Mouse (Mus musculus): ENCODE measurements around the gene Bckdk.
A peak's percentile ranks its signal among the peaks of the same experiment; 100 is the strongest.

Gene Bckdk

DNA sequence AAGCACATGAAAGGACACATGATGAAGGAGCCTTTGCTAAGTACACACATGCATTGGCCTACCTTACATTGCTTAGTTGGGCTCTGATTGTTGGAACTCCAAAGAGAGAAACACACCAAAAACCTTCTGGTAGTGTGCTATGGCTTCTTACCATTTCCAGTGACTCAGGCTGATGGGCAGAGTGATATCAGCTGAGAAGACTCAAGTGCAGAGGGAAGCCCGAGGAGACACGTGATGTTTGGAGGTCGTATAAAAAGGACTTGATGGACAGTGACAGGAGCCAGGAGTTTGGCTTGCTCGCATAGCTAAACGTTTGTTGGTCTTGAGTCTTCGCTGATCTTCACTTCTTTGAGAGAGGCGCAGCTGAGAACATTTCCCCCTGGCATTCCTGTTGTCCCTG is 6.3 kb upstream of the Bckdk start:
- no peak for DNase-seq

DNA sequence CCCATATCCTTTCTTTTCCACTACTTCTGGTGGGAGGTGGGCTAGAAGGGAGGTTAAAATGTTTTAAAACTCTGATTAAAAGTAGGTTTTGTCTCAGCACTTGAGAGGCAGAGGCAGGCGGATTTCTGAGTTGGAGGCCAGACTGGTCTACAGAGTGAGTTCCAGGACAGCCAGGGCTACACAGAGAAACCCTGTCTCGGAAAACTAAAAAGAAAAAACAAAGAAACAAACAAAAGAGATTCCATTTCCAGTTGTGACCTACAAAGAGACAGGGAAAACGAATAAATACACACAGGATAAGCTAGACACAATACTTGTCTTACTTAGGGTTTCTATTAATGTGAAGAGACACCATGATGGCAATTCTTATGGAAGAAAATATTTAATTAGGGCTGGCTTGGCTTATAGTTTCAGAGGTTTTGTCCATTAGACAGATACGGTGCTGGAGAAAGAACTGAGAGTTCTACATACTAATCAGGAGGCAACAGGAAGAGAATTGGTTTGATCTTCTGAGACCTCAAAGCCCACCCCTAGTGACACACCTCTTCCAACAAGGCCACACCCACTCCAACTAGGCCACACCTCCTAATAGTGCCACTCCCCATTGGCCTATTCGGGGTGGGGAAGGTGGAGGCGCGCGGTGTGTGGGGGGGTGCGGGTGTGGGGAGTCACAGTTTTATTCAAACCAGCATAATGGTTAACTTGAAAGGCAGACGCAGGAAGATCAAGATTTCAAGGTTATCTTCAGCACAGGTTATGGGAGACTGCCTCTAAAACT is 5.5 kb upstream of the Bckdk start:
- DNase-seq: no peak

DNA sequence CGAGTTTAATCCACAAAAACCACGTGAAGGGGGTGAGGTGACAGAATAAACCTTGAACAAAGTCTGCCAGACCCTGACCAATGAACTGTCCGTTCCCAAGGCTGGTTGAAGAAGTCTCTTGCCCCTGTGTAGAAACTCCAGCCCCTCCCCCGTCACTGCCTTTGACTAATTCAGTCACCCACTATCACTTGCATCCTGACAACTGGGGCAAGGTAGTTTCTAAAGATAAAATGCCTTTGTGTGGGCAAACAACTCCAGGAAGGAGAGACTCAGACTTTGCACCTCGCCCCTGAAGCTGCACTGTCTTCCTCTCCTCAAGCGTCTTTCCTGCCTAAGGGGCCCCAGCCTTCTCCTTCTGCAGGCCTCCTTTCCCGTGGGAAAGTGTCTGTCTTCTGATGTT is 3.9 kb upstream of the Bckdk start:
- DNase-seq: no peak

DNA sequence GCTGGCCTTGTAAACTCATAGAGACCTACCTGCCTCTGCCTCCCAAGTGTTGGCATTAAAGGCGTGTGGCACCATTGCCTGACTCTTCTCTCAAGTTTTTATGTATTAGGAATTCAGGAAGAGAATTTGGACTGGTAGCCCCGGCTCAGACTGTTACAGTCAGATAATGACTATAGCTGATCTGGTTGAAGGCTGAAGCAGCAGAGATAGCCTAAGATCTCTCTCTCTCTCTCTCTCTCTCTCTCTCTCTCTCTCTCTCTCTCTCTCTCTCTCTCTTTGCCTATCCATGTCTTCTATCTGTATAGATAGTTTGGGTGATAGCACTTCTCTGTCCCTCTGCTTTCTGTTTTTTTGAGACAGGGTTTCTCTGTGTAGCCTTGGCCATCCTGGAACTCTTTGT is 2.1 kb upstream of the Bckdk start:
- DNase-seq: no peak

DNA sequence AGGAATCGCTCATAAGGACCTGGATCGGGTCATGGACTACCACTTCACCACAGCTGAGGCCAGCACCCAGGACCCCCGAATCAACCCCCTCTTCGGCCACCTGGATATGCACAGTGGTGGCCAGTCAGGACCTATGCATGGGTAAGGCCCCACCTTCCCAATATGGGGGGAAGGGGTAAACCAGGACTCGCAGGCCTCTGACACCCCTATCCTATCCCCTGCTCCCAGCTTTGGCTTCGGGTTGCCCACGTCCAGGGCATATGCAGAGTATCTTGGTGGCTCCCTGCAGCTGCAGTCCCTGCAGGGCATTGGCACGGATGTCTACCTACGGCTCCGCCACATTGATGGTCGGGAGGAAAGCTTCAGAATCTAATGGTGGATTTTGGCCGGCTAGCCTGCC is 4.1 kb downstream of the Bckdk start:
- no peak for DNase-seq

DNA sequence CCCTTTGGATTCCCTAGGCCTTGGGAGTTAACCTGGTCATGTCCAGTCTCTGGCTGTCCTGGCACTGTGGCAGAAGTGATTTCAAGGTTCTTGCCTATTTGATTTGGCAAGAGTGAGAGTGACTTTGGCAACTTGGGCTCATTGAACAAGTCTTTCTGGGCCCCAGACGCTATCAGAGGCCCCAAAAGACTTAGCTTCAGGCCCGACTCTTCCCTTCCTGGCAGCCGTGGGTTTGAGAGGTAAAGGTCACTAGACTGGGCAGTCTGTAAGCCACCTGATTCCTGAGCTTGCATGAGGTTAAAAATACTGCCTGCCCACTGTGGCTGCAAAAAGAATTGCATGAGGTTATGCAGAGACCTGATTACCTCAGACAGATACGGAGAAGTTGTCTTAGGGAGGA is 4.8 kb downstream of the Bckdk start:
- DNase-seq: no peak

DNA sequence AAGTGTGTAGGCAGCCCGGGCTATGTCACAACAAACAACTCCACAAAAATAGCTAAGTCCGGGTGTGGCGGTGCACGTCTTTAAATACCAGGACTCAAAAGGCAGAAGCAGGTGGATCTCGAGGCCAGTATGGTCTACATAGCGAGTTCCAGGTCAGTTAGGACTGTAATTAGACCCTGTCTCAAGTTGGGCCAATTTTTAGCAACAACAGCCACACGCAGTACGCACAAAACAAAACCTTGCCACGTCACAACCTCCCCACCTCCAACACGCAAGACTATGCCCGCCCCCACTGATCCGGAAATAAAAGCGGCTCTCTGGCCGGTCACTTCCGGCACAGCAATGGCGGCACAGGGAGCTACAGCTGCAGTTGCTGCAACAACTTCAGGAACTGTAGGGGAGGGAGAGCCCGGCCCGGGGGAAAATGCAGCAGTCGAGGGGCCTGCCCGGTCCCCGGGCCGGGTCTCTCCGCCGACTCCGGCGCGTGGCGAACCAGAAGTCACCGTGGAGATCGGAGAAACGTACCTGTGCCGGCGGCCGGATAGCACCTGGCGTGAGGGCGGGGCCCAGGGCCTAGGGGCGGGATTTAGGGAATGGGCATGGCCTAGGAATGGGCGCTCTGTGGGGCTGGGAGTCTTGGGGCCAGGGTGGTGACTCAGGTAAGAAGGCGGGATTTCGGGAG is 8.4 kb downstream of the Bckdk start, which contains the start of gene Kat8:
Gene Kat8 (plus strand): TSS at position 327 of the 682 bp plus-strand sequence.
- DNase-seq: peak; percentile 88

DNA sequence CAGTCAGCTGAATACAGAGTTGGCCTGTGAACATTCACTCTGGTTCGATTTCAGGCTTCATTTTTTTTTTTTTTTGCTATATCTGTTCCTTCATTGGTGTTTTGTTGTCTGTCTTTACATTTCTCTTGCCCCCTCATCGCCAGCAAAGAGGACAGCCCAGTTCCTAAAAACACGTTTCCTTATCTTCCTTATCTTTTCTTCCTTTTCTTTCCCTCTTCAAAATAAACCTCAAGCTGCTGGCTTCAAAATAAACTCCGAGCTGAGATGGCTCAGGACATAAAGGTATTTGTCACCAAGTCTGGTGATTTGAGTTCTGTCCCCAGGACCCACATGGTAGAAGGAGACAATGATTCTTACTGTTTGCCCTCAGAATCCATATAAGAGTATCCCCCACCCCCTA is 9.1 kb downstream of the Bckdk start:
- no peak for DNase-seq

DNA sequence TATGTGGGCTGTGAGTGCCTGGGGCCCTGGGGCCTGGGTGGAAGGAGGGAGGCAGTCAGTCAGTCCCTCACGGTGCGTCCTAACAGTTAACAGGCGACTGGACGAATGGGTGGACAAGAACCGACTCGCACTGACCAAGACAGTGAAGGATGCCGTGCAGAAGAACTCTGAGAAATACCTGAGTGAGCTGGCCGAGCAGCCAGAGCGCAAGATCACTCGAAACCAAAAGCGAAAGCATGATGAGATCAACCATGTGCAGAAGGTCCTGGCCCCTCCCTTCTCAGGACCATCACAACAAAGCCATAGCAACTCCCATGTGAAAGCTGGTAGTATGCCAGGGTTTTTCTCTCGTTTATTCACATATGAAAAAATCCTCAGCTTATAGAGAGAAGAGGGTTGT is 11.4 kb downstream of the Bckdk start:
- no peak for DNase-seq

DNA sequence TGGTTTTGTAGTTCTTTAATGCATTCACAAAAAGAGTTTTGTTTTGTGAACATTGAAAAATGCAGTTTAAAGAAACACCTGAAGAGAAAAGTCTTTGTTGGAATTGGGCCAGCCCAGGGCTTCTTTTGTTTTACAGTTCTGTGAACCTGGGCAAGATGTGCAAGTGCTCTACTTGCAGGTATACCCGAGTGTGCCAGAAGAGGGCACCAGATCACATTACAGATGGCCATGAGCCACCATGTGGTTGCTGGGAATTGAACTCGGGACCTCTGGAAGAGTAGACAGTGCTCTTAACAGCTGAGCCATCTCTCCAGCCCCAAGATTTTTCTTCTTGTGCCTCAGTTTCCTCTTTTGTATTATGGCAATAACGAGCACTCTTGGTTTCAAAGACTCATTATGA is 14.3 kb downstream of the Bckdk start:
- DNase-seq: no peak

DNA sequence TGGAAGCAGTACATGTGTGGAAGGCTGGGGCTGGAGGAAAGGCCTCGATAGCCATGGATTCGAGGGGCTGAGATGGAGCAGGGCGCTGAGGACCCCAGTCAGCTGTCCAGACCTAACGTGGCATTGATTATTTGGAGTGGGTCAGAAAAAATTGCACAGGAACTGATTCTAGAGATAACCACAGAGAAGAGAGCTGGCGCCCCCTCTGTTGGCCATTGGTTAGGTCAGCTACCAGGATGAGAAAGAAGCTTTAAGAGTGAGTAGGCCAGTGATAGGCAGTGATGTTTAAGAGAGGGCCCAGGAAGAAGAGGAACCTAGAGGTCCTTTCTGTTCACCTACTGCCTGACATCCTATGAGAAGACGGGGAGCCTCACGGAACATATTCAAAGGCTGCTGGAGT is 15.4 kb downstream of the Bckdk start:
- DNase-seq: no peak

DNA sequence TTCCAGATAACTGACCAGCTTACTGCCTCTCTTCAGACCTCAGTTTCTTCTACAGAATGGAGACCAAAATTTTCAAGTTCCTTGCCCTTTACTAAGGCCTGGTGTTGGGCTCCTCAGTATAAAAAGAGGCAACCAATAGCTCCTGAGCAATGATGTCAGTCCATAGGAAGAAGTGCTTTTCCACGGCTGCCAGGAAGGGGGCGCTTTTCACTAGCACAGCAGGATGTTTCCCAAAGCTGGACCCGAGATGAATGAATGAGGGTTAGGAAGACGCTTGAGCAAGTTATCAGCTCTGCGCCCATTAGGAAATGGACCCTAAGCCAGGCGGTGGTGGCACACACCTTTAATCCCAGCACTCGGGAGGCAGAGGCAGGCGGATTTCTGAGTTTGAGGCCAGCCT is 17.6 kb downstream of the Bckdk start:
- no peak for DNase-seq

DNA sequence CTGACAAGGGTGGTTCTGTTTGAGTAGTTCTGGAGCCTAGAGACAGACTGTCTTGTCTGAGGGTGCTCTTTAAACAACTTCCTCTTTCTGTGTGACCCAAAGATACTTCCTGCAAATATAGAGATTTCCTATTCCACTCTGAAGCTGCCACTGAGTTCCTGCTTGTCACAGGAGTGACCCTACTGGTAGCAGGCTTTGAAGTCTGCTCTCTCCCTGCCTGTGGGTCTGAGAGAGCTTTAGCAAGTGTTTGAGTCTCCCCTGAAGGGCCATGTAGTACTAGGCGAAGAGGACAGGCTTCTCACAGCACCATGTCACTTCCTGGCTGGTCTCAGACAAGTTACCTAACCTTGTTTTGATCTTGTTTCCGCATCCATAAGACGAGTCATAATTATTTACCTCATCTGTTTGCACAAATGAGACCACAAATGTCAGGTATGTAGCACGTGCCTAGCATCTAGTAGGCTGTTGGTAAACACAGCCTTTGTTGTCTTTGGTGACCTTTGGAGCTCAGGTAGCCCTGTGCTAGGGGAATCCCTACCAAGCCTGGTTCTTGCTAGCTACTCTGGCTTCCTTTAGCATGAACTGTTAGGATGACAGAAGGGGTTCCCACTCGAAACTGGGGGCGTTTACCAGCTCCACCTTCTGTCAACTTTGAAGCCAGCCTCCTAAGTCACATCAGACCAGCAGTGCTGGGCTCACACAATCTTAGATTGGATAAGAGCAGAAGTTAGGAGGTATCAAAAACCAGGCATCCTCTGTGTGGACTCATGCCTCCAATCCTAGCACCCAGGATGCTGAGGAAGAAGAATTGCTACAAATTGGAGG is 18.8 kb downstream of the Bckdk start:
- DNase-seq: no peak

DNA sequence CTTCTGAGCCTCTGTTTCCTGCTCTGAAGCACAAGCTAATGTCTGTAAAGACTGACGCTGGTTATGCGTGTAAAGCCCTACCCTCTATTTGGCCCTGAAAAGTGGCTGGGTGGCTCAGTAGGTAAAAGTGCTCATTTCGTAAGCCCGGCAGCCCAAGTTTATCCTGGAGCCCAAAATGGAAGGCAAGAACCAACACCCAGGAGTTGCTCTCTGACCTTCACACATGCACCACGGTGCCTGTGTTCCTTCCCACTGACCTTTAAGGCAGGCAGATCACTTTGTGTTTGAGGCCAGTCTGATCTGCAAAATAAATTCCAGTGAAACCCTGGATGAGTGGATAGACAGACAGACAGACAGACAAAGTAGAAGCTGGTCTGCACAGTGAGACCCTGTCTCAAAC is 19.8 kb downstream of the Bckdk start:
- DNase-seq: no peak

DNA sequence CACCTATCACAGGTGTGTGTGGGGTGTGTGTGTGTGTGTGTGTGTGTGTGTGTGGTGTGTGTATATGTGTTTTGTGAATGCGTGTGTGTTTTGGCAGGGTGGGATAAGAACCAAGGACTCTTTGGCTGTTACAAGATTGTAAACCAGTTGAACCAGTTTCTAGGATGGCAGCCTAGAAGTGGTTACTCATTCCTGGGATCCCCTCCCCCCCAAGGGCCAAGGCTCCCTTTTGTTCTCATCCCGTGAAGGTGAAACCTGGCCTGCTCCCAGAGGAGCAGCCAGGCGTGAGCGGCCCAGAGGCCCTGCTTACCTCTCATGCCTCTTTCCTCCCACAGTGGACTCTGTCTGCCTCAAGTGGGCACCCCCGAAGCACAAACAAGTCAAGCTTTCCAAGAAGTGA is 21.4 kb downstream of the Bckdk start:
- no peak for DNase-seq

DNA sequence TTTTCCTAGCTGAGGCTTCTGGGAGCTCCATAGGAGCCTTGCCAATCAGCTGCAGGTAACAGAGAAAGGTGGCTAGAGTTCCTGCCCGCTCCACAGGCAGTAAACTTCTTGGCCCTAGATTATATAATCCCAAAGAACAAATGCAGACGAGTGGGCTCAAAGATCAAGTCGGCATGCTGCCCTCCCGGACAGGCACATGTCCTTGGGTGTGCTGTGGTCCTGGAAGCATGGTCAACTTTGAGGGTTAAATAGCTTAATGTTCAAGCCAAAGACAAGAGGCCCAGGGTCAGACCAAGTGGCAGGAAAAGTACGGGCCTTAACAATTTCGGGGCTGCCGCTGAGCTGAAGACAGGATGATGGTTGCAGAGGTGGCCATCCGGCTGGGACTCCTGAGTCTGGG is 22.2 kb downstream of the Bckdk start:
- no peak for DNase-seq

DNA sequence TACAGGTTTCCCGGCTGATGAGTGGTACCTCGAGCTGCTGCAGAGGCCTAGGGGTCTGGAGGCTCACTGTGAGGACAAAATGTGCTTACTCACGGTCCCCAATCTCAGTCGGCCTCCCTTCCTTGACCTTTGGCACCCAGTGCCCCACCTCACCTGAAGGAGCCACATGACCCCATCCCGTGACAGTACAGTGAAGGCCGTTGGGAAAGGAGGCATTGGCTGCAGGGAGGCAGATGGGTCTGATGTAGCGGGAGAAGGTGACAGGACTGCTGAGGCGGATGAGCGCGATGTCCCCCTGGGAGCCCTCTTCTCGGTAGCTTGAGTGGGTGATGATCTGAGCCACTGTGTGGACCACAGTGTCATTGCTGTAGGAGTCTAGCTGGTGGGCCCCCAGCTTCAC is 23.0 kb downstream of the Bckdk start:
- no peak for DNase-seq

DNA sequence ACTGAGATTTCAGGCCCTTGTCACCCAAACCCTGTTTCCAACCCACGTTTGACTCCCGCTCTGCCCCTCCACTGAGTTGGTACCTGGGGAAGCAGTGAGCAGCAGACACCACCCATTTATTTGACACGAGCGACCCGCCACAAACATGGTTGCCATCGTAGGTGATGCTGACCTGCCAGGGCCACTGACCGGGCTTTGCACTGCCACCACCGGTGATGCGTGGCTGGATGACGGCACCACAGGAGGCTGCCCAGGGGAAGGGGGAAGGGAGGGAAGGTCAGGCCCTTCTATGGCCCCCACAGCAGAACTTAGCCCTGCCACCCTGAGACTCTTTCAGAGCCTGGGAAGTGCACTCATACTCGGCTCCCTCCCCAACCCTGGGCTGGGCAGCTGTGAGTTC is 23.8 kb downstream of the Bckdk start:
- DNase-seq: no peak

DNA sequence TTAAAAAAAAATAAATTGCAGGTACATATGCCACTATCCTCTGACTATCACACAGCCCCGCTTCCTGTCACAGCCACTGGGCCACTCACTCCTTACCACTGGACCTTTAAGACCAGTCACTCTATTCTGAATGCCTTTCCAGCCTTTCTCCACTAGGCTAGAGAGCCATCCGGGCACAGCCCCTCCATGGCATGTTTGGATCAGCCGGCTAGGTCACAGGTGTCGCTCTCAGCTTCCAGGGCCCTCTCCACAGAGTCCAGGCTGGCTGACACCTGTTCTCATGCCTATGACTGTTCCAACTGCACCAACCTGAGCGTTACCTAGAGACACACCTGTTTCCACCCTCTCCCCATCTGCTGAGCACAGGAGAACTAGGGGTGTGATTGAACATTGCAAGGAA is 24.7 kb downstream of the Bckdk start:
- DNase-seq: no peak

DNA sequence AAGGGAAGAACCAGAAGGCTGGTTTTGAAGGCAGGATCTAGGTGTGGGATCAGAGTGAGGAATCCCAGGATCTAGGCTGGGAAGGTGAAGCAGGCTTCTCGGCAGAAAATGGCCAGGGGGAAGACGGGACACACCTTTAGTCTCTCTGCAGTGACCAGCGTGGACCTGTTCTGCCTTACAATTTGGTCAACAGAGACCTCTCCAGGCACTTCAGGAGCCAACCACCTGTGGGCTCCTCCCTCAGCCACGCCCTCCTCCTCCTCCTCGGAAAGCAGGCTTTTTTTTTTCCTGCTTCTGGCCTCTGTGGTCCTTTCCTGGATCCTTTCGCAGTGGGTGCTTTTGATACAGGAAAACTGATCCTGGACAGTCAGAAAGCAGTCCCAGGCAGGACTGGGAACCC is 26.0 kb downstream of the Bckdk start, which contains the start of gene Prss8:
Gene Prss8 (minus strand): TSS at position 182 of the 400 bp plus-strand sequence.
- no peak for DNase-seq

DNA sequence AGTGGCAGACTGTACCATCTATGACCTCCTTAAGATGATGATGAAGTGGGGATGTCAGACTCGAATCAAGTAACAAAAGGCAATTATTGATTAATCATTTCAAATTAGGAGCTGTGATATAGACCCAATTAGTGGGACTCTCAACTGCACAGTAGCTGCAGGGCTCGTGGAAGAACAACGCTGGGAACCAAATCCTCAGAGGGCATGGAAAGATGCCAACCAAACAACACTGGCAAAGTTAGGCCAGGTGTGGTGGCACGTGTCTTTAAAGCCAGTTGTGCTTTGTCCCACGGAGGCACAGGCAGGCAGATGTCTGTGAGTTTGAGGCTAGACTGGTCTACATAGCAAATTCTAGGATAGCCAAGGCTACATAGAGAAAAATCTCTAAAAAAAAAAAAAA is 26.8 kb downstream of the Bckdk start:
- no peak for DNase-seq

DNA sequence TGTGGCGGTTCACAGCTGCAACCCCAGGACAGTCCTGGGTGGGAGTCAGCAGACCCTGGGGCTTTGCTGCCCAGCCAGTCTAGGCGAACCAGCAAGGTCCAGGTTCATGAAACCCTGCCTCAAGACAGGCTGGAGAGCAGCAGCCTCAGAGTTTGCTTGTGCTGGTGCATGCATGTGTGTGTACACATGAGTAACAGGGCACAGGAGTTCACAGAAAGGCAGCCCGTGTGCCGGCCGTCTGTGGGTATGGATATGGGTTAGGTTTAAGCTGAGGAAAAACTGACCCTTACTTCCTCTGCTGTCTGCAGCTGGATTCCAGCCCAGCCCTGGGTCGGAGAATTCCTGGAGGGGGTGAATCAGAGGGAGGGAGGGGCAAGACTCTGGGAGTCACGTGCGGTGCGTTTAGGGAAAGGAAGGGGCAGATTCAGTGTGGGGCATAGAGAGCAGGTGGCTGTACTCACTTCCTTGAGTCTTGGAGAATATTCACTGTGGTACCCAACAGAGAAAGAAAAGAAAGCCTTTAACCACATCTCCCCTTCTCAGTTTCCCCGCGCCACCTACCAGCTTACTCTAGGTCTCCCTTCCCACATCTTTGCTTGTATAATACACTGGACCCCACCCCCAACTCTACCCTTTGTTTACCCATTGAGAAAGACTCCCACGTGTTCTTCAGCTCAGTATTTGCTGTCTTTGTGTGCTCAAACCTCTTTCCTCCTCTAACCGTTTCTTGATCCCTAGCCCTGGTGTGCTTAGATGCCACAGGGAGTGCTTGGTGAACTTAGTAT is 27.7 kb downstream of the Bckdk start:
- no peak for DNase-seq

All from cerebellum, adult 9-10 months (tissue).